Mouse (Mus musculus): Measurements from ENCODE around the gene Syn3. TPM values are rescaled to one million over a fixed set of nuclear protein-coding genes. Genes with fewer than 3 reads are reported as not detected.
"Not testable (repeated sequence)": the region's sequence is repeated elsewhere in the genome, so short reads cannot be mapped to it uniquely, and the experiment has no call there.

The Syn3 gene
- total RNA-seq, 2 experiments from 2014 or later, result 23.0 to 27.5 TPM

DNA sequence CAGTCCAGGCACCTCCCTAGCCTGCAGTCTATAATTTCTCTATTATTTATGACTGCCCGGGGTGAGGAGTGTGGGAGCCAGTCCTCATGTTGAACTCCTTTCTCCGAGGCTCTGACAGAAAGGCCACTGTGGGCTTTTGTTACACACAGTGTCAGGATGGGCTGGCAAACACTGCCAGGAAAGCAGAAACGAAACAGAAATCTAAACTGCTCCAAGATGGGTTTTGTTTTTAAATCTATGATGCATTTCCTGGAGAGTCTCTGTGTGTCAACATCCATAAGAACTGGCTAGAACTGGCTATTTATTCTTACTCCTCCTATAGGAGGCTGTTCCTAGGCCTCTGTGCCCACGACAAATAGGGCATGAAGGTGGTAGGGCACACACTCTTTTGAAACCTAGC lies 374.6 kb downstream of the Syn3 start:
- no peak for DNase-seq (ENCODE audit: low spot score in 2 of 2)

DNA sequence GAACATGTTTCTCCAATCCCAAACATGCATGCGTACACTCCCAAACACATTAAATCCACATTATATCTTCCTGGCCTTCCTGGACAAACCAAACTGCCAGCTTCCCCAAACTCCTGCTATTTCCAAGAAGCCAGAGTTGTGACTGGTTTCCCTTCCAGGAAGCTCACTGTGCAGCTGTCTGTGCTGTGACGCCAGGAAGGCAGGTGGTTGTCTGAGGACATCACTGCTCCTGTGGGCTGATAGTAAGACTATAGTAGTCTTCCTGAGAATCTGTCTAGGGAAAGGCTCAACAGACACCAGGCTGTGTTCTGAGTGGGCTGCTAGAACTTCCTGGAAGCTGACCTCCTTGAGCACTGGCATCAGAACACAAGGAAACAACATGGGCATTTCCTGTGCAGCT lies 375.5 kb downstream of the Syn3 start:
- DNase-seq (ENCODE audit: low spot score in 2 of 2), result no peak

DNA sequence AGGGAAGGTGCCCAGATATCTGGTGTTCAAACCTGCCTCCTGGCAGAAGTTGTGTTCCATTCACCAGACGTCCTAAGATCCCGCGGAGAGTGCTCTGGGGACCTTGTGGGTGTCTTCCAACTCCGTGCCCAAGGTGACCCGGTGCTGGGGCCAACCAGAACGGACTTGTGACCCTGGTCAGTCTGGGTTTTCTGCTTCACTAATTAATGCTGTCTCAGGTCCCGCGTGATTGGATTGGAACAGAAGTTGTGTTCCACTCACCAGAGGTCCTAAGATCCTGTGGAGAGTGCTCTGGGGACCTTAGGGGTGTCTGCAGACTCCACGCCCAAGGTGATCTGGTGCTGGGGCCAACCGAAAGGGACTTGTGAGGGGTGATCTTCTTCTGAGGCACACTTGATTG lies 376.2 kb downstream of the Syn3 start:
- not testable (repeated sequence) for DNase-seq (ENCODE audit: low spot score in 2 of 2)

DNA sequence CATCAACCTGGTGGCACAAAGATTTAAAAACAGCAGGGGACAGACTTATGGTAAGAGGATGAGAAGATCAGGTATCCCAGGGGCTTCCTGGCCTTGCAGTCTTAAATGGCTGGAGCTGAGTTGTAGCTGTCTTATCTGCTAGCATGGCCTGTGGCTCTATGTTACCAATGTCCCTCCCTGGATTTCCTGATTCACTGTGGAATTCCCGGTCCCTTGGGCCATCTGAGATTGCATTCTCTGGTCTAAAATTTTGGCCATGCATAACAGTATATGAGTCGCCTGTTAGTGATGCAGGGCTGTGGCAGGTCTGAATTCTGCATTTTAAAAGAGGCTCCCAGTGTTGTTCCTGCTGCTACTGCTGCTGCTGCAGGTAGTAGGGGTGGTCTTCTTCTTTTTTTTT lies 382.4 kb downstream of the Syn3 start:
- no peak for DNase-seq (ENCODE audit: low spot score in 2 of 2)

DNA sequence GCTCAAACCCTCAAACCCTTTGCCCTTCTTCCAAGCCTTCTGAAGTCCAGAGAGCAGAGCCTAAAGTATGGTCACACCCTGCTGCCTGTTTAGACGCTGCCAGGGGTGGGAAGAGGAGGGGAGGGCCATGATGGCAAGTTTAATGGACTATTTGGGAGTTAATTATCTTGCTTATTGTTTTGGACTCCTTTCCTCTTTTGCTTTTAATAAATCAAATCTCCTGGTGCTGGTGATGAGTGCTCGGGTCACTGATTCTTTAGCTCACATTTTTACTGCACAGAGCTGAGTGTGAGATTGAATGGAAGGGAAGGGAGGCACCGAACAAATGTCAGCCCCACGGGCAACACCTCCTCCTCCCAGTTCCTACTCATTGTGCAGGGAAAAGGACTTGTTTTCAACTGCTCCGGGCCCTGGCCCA lies 384.3 kb downstream of the Syn3 start:
- DNase-seq (ENCODE audit: low spot score in 2 of 2), result no peak

DNA sequence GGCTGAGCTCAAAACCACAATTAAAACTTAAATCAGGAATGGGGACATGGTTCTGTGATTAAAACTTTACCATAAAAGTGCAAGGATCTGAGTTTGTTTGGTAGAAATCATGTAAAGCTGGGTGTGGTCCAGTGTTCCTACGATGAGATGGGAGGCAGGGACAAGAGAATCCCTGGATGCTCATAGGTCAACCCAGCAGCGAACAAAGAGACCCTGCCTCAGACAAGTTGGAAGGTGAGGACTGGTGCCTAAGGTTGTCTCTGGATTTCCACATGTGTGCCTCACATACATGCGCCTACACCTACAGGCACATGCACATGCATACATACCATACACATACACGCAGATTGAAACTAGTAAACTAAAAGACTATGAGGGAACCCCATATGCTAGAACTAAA lies 389.9 kb downstream of the Syn3 start:
- DNase-seq (ENCODE audit: low spot score in 2 of 2), result no peak

DNA sequence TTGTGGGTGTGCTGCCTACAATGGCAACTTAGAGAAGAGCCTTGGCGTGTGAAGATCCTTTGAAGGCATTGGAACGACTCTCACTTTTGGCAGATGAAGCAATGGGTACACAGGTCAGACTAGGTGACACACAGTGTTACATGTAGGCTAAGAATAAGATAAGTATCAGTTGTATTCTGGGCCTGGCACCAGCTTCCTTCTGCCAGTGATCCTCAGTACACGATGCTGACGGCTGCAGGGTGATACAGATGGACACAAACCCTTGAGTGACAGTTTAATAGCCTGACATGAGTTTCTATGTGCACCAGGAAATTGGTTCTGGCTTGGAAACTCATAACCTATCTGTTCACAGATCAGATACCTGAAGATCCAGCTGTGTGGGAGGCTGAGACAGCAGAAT lies 391.0 kb downstream of the Syn3 start:
- no peak for DNase-seq (ENCODE audit: low spot score in 2 of 2)

DNA sequence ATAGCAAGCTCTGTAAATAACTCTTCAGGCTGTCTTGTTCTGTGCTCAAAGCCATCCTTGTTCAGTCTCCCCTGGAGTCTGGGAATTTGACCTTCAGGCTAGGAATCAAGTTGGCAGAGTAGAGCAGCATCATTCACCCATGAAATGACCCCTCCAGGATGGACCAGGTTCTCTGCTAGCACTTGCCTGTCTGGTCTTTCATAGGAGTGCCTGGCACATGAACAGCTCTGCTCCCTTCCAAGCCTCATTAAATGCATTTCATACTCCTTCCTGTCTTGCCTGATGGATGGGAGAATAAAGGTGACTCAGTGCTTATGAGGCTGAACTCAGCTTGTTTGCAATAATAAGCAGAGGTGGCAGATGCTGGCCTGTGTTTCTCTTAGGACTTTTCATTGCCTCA lies 394.7 kb downstream of the Syn3 start:
- DNase-seq (ENCODE audit: low spot score in 2 of 2), result no peak

DNA sequence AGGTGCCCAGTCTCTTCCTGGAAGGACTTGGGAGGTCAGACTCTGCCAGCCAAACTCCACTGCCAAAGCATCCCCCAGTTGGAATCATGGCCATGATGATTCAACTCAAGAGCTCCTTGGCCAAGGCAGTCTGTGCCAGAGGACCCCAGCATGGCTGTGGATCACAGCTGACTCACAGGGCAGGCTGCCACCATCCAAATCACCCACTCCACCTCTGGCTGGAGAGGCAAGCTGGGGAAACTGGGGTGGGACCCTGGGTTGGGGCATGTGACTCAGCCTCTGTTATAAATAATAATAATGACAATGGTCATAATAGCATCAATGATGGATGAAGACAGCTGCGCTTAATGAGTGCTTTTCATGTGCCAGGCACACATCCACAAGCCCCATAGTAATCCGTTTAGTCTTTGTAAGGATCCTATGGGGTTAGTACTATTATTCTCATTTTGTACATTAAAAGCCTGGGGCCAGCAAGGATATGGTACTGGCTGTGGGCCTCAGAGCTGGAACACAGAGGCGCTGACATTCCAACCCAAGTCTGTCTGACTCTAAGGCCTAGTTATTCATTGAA lies 398.3 kb downstream of the Syn3 start:
- DNase-seq (ENCODE audit: low spot score in 2 of 2), result no peak

DNA sequence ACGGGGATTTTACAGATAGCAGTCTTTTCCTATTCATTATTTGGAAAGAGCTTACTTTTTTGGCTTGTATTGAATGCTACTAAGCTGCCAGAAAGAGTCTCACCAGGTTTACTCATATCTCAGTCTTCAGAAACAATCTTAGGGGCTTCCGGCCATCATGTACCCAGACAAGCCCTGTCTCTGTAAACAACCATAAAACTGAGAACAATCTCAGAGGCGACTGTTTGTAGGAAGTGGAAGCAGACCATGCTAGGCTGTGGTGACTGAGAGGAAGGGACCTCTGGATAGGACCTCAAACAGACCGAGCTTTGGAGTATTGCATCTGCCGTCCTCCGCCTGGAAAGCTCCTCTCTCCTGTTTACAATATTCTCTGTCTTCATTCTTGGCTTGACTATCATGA lies 400.3 kb downstream of the Syn3 start:
- no peak for DNase-seq (ENCODE audit: low spot score in 2 of 2)

DNA sequence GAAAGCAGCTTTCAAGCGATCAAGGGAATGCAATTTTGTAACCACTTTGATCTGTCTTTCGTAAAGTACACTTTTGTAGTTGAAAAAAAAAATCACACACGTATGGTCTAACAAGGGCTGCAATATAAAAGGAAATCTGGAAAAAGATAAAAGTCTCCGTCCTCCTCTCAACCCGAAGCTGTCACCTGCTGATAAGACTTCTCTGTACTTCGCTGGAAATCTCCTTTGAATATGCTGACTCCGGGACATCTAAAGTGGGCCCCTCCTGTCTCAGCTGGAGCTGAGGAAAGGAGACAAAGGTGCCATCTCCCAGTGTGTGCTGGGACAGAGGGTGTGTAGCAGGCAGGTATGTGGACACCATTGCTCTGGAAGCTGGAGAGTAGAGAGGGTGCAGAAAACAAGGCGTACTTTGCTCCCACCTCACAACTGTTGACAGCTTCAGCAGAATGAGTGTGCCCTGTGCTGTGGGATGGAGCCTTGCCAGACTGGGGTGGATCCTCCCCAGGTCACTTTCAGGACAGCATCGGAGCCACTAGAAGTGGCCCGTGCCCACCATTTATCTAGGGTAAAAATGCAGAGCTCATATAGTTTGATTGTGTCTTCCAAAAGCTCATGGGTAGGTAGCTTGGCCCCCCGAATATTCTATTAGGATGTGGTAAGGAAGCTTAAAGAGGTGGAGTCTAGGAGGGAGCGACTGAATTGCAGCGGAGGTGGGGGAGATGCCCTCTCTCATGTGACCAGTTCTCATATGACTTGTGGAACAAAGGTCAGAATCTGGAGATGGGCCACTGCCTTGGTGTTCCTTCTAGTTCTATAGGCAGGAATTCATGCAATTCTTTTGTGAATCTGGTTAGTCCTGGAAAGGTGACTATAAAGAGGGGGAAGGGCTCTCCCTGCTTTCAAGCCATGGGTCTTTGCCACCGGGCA lies 405.3 kb downstream of the Syn3 start:
- no peak for DNase-seq (ENCODE audit: low spot score in 2 of 2)

DNA sequence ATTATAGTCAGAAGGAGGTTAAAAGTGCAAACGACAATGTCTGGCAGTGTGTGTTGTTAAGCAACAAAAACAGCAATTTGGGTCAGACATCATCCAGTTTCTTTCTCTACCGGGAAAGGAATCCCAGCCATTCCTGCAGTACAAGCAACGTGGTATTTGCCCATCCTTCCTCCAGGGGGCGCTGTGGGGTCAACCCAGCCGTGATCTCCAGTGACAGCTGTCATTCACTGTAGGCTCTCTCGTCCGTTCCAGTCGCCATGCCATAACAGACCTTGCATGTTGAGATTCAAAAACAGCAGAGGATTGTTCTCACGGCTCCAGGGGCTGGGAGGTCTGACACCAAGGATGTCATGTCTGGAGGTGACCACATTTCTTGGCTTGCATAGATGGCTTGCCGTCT lies 406.8 kb downstream of the Syn3 start:
- DNase-seq (ENCODE audit: low spot score in 2 of 2), result peak; percentile 13 to 29

DNA sequence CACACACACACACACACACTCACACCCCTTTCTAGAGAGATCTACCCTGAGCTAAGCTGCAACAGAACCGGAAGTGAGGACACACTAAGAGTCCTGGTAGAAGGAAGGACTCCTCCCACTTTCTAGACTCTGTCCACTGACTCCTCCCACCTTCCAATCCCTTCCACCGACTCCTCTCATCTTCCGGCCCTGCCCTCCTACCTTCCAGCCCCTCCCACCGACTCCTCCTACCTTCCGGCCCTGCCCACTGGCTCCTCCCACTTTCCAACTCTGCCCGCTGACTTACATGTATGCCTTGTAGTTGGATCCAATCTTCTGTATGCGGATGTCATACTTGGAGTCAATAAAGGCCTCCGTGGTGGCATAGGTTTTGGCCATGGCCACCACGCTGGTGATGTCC lies 418.8 kb downstream of the Syn3 start:
- DNase-seq (ENCODE audit: low spot score in 2 of 2), result no peak

DNA sequence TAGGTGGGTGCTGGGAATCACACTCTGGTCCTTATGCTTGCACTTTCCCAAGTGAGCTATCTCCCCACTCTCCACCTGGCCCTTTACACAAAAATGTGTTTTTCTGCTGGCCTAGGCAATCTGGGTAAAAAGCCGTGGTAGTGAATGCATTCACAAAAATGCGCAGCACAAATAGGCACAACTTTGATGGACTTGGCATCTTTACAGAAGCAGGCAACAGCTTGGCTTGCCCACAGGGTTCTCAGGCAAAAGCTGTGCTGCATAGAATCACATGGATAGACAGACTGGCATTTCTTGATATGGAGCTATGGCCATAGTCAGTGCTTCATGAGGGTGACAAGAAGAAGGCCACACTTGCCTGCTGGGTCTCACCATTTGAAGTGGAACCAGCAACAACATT lies 419.9 kb downstream of the Syn3 start:
- no peak for DNase-seq (ENCODE audit: low spot score in 2 of 2)

DNA sequence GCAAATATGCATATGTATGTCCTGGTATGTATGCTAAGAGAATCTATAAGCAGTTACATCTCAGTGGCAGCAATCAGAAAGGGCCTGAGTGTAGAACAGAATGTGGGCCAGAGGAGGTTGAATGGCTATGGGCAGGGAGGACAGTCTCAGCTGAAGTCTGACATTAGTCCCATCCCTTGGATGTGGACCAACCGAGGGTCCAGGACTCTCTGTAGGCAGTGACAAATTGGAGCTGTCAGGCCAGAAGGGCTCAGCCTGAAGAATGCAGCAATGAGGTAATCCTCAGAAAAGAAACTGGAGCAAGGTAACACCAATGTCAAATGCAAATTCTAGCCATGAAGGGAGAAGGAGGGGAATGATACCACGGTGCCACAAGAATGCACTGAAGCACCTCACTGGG lies 421.4 kb downstream of the Syn3 start:
- DNase-seq (ENCODE audit: low spot score in 2 of 2), result no peak

DNA sequence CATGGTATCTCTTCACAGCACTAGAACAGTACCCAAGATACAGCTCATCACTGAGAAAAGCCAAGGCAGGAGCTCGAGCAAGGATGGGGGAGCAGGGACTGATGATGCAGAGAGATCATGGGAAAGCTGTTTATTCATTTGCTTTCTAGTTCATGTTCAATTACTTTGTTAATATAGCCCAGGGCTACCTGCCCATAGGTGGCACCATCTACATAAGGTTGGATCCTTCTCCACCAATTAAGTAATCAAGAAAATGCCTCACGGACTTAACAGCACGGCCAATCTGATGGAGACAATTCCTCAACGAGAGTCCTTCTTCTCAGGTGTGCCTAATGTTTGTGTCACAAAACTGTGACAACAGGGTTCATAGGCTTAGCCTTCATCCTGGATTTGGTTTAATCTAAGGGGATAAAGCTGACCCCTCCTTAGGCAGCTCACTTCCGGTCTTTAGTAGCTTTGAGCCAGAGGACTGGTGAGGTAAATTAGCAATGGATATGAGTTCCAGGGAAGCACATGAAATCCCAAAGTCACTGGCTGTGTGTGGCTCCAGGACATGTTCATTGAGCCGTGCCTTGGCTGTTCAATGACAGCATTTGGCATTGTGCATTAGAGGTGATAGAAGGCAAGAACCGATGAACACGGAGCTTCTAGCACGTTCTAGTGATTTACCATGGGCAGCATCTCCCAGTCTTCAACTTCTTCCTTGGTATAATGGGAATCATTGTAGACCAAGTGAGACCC lies 423.6 kb downstream of the Syn3 start:
- DNase-seq (ENCODE audit: low spot score in 2 of 2), result no peak

DNA sequence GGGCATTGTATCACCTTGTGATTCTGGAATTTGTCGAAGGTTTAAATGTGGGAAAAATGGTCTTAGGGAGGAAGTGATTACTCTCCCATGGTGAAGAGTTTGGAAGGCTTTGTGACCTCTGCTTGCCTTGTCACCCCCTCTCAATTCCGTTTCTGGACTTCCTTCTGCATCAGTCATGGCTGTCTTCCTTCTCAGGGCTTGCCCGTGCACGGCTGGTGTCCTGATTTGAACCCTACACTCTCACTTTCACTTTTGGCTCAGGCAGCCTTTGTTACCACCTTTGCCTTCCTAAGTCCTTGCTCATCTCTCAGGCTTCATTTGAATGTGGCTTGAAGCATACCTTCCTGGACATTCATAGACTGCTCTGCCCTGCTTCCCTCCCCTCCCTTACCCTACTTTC lies 424.6 kb downstream of the Syn3 start:
- DNase-seq (ENCODE audit: low spot score in 2 of 2), result no peak

DNA sequence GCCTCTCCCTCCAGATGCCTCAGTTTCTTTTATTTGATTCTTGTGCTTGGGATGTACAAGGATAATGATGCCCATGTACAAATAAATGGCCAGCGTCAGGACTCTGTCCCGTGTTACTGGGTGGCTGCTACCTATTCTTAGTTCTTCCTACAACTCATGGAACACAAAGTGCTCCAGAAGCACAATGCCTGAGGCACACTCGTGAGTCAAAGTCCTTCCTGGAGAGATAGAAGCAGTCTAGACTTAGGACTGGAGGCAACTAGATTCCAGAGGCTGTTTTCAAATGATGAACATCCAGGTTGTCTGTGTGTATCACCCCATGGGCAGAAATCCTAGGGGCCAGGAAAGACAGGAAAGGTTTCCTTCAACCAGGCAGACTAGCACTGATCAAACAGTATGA lies 427.9 kb downstream of the Syn3 start:
- no peak for DNase-seq (ENCODE audit: low spot score in 2 of 2)

DNA sequence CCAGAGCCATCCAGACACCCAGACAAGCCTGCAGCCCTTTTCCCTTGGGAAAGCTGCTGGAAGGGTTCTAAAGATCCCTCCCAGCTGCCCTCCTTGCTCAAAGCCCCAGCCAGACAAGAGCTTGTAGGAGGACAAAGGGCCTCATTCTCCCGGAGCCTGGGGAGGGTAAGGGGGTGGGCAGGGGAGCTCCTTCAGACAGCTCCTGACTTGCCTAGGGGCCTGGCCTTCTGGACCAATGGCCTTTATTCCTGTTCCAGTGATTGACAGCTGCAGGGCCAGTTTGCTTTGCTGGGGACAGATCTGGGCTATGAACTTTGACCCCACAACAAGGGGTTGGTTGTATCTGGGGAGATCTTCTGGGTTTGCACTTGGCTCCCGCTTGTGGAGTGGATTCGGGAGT lies 429.4 kb downstream of the Syn3 start:
- DNase-seq (ENCODE audit: low spot score in 2 of 2), result no peak

DNA sequence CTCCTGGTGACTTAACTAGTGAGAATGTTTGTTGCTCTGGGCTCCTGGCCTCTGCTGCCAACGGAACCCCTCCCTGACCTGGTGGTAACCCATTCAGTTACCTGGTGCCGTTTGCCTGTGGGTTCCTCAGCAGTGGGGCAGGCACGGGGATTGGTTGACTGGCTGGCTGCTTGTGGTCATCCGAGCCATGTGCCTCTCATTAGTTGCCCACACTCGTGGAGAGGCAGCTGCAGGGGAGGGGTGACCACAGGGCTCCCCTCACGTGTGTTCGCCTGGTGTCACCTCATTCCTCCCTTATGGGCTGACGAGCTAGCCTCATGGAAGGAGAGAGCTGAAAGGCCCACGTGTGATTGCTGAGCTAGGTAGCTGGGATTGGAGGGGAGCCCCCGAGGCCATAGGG lies 430.8 kb downstream of the Syn3 start:
- DNase-seq (ENCODE audit: low spot score in 2 of 2), result no peak

DNA sequence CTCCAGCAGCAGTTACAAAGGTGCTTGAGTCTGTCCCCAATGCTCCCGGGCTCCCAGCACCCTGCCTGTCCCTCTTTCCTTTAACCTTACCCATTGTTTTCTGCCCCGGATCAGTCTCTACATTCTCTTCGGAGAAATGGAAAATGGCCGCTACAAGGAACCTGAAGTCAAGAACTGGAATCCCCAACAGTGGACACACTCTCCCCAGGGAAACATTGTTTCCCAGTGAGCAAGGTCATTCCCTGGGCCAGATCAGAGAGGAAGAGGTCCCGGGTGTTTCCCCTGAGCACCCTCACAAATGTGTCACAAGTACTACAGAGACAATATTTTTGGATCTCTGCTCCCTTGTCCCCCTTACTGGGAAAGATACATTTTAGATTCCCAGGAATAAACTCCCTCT lies 432.0 kb downstream of the Syn3 start:
- no peak for DNase-seq (ENCODE audit: low spot score in 2 of 2)

DNA sequence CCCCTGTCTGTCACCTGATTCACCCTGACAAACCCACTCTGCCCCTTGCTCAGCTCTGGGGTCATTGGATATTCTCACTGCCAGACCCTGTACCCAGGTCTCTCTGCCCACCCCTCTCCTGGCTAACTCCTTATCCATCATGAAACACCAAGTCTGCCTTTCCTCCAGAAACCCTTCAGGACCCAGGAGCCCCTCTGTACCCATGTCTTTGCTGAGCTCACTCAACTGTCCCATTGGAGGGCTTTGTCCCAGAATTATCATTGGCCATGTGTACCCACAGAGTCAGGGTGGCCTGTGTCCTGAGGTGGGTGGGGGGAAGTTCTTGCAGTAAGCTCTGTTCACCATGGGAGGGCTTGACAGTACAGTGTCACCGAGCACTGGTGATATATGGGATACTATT lies 433.0 kb downstream of the Syn3 start:
- no peak for DNase-seq (ENCODE audit: low spot score in 2 of 2)

Data from left cerebral cortex, adult 18-20 months (tissue).